Mouse (Mus musculus): ENCODE measurements at regions not wholly inside any gene's neighbourhood (a gene's known extent, or its start where the extent isn't known, plus 50 kb on each side); places are given as distances from the start of the nearest gene placed in this dataset.

DNA sequence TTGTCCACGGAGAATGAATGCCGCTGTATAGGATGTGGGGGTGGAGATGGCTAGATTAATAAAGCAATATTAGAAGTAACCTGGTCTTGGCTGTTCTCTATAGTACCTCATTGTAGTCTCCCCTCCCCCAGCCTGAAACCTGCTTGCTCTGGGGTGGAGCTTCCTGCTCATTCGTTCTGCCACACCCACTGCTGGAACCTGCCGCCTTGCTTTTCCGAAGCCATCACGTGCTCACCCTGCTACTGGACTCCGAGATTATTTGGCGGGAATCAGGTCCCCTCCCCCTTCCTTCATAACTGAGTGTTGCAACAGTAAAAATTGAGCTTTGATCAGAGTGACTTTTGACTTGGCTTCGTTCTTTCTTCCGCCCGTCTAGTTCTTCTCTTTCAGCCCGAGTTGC, 112.5 kb upstream of the Daam1 start:
- in situ Hi-C loops (cut with MboI; ENCODE audit: low pct_unique_long_range_greater_than_20kb in 1 of 2, low sequenced_read_pairs in 2 of 2, unreplicated experiment in 1 of 2): loop anchor here in 1 of 2 experiments (25.0 kb wide), 1 partner anchor 406 kb away; the partner anchor contains the start of gene Dact1

DNA sequence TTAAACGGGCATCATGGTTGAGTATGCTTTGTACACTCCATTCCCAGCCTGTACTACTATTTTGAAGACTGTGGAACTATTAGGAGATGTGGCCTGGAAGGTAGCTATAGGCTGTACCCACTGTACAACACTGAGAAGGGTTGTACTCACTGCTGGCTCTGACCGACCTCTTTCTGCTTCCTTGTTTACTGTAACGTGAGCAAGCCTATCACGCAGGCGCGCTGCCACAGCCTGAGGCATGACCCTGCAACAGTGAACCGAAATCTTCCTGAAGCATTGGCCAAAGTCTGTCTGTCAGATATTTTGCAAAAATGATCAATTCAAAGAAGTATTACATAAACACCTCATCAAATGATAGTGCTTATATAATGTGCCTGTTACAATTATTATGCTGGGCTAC, 112.0 kb upstream of the Daam1 start:
- in situ Hi-C loops (cut with MboI; ENCODE audit: low pct_unique_long_range_greater_than_20kb in 1 of 2, low sequenced_read_pairs in 2 of 2, unreplicated experiment in 1 of 2): loop anchor here in 1 of 2 experiments (25.0 kb wide), 1 partner anchor 407 kb away; the partner anchor contains the start of gene Dact1

DNA sequence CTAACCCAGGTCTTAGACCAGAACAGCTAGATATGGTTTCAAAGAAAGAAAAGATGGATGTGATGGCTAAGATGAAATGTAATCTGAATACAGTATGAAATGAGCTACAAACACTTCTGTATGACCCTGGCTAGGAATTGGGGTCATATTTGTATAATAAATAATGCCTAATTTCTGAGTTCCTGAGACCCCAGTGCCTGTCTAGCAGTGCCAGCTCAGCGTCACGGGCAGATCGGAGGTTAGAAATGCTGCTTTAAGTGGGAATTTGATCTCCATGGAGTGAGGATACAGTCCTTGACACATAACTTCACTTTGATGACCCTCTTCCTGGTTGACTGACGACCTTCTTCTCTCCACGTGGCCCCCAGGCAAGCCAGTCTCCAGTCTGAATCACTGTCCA, 105.7 kb upstream of the Daam1 start:
- in situ Hi-C loops (cut with MboI; ENCODE audit: low pct_unique_long_range_greater_than_20kb in 1 of 2, low sequenced_read_pairs in 2 of 2, unreplicated experiment in 1 of 2): no loop called here

DNA sequence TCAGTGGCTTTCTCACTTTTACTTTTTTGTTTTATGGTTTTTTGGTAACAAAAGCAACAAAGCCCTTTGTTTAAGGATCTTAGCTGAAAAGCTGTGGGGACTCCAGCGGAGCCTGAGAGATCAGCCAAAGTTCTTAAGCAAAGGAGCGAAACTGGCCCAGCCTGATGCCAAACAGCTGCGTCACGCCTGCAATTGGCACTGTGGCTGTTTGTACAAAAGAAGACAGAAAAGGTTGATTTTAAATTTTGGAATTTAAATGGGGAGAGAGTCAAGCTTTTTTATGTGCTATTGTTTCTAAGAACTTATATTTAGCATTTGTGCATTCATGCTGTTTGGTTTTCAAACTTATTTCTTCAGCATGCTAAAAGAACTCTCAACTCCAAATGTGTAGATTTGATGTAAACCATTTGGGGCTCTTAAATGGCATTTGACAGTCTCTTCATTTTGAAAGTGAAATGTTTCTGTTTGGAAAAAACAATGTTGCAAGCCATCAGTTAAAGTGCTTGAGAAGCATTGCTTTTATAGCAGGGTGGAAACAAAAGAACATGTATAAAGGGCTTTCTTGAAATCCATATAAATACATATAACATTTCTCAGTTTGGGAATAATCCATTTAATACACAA, 105.1 kb upstream of the Daam1 start:
- in situ Hi-C loops (cut with MboI; ENCODE audit: low pct_unique_long_range_greater_than_20kb in 1 of 2, low sequenced_read_pairs in 2 of 2, unreplicated experiment in 1 of 2): no loop called here

DNA sequence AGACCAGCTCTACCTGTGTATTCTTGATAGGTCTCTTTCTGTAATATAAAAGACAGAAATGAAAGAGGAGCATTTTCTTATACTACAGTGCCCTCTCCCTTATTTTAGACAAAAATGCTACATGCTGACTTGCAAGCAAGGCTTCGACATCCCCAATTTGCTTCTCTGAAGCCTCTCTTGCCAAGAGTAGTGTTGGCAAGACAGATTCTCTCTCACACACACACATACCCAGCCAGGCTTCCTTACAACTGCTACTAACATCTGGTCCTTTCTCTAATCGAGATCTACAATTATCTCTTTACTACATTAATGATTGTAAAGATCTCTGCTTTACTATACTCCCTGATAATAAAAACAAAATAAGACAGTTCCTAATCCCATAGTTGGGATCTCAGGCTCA, 87.5 kb upstream of the Daam1 start:
- in situ Hi-C loops (cut with MboI; ENCODE audit: low pct_unique_long_range_greater_than_20kb in 1 of 2, low sequenced_read_pairs in 2 of 2, unreplicated experiment in 1 of 2): no loop called here

DNA sequence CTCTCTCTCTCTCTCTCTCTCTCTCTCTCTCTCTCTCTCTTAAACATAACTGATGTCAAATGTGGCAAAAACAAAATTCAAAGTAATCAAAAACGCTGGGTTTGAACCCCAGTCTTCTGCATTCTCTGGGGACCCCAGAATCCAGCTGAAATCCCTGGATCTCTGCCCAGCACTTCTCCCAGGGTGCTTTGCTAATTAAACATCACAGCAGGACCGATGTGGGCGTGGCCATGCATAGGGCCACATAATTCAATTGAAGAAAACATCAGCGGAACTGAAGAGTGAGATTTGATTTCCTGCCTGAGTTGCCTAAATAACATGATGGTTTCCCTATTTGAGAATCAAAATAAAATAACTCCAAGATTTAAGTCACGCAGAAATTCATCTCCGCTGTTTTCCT, 84.9 kb upstream of the Daam1 start:
- in situ Hi-C loops (cut with MboI; ENCODE audit: low pct_unique_long_range_greater_than_20kb in 1 of 2, low sequenced_read_pairs in 2 of 2, unreplicated experiment in 1 of 2): no loop called here

DNA sequence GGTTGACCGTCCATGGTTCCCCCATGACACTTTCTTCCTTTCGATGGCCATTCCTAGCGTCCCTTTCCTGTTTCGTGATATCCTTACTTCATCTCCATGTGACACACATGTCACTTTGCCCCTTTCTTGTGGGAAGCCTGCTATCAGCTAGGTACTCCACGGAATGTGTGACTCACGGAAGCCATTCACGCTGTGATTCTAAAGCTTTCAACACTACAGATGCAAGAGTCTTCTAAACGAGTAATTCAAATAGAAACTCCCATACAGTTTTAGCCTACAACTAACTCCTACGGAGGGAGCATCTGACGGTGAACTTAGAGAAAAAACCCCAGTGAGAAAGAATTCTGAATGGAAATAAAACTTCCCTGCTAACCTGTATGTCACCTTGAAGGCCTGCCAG, 83.5 kb upstream of the Daam1 start:
- in situ Hi-C loops (cut with MboI; ENCODE audit: low pct_unique_long_range_greater_than_20kb in 1 of 2, low sequenced_read_pairs in 2 of 2, unreplicated experiment in 1 of 2): no loop called here

DNA sequence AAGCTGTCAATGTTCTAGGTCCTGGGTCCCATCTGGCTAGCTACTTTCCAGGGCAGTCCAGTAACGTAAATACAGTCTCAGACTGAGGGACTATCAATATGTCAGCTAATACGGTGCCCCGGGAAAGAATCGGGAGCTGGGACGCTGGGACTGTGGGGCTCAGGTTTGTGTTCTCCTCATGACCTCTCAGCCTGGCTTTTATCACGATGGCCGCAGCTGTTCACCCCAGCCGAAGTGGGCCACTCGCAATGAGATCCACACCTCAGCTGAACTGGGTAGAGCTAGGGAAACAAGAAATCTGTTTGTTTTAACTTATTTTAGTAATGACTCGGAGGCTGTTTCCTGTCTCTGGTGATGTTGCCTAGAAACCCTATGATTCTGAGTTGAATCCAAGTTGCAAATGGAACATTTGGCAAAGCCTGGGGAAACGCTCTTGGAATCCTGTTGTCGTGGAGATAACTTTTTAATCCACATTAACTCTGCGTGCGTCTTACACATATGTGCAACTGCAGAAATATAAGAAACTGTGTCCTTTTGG, 83.0 kb upstream of the Daam1 start:
- in situ Hi-C loops (cut with MboI; ENCODE audit: low pct_unique_long_range_greater_than_20kb in 1 of 2, low sequenced_read_pairs in 2 of 2, unreplicated experiment in 1 of 2): no loop called here

DNA sequence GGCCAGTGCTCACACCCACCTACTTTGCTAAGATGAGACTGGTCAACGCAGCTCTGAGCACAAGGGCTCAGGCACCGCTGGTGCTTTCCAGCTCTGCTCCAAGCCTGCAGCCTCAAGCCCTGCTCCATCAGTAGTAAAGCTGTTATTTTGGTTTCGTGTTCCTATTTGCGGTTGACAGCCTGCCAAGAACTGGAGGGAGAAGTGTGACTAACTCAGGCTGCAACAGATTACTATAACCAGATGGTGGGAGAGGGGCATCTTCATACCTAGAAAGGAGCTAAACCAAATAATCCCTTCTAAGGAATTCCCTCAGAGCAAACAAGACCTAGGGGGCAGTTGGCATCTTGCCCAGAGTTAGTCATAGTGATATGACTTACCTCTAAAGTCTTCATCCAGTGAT, 82.1 kb upstream of the Daam1 start:
- in situ Hi-C loops (cut with MboI; ENCODE audit: low pct_unique_long_range_greater_than_20kb in 1 of 2, low sequenced_read_pairs in 2 of 2, unreplicated experiment in 1 of 2): no loop called here

DNA sequence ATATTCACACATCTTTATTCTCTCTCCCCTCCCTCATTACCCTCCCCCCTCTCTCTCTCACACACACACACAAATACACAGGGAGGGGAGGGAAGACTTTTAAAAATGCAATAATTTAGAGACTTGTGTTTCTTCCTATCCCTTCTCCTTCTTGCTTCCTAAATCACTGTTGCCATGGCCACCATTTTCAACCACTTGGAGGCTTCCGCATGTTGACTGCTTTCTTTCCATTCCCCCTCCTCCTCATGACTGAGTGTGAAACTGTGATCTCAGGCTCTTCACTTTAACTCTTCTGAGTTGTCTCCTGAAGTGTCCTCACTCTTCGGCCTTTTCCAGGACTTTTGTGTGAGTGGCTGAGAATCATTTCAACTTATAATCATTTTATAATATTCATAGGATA, 81.2 kb upstream of the Daam1 start:
- in situ Hi-C loops (cut with MboI; ENCODE audit: low pct_unique_long_range_greater_than_20kb in 1 of 2, low sequenced_read_pairs in 2 of 2, unreplicated experiment in 1 of 2): loop anchor here (25.0 kb wide), 4 partner anchors 288 to 663 kb away; partner anchors contain the start of gene Rtn1 (in 1 of the 2)

DNA sequence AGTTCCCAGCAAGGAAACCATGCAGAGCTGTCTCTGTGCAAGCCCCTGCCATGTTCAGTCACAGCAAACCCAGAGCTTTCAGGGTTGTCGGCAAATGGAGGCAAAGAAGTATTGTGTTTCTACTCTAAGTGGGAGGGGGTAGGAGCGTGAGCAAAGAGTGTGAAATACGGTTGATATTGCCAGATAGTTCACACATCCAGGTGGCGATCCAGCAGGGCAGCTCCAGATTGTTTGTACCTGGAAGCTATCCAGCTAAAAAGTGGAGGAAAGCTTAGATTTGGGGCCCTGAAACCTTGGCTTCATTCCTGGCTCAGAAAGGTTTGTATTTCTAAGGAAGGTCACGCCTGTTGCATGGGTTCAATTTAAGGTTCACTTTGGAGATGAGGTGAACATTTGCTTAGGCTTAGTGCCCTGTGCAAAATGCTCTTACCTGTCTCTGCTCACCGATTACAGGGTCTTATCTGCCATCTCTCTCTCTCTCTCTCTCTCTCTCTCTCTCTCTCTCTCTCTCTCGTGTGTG, 78.1 kb upstream of the Daam1 start:
- in situ Hi-C loops (cut with MboI; ENCODE audit: low pct_unique_long_range_greater_than_20kb in 1 of 2, low sequenced_read_pairs in 2 of 2, unreplicated experiment in 1 of 2): loop anchor here (25.0 kb wide), 4 partner anchors 284 to 660 kb away; partner anchors contain the start of gene Rtn1 (in 1 of the 2)

DNA sequence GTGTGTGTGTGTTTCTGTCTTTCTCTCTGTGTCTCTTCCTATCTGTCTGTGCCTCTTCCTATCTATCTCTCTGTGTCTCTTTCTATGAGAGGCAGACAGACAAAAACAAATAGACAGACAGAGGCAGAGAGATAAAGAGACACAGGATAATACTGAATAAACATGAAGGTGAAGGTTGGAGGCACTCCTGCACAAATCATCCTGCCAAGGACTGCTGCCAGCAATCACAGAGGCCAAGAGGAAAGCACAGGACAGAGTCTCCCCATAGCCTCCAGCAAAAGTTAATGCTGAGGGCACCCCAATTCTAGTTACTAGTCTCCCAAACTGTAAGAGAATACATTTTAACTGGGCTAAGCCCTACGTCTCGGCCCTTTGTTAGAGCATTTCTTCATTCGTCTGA, 77.6 kb upstream of the Daam1 start:
- in situ Hi-C loops (cut with MboI; ENCODE audit: low pct_unique_long_range_greater_than_20kb in 1 of 2, low sequenced_read_pairs in 2 of 2, unreplicated experiment in 1 of 2): loop anchor here (25.0 kb wide), 4 partner anchors 284 to 659 kb away; partner anchors contain the start of gene Rtn1 (in 1 of the 2)

DNA sequence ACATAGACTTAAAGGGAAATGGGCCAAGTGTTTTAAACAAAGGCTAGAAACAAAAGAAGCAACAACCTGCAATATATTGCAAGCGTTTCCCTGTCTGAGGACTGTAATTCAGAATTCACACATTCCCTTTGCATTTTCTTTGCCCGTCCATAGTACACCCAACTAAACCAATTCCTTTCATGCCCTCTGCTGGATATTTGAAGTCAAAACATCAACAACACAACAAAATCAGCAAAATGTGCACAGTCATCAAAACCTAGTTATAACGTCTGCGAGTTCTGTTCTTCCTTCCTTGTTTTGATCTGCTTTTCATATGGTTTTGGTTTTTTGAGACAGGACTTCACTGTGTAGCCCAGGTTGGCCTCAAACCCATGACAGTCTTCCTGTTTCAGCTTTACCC, 67.7 kb upstream of the Daam1 start:
- in situ Hi-C loops (cut with MboI; ENCODE audit: low pct_unique_long_range_greater_than_20kb in 1 of 2, low sequenced_read_pairs in 2 of 2, unreplicated experiment in 1 of 2): loop anchor here (25.0 kb wide), 4 partner anchors 274 to 649 kb away; partner anchors contain the start of gene Rtn1 (in 1 of the 2)

DNA sequence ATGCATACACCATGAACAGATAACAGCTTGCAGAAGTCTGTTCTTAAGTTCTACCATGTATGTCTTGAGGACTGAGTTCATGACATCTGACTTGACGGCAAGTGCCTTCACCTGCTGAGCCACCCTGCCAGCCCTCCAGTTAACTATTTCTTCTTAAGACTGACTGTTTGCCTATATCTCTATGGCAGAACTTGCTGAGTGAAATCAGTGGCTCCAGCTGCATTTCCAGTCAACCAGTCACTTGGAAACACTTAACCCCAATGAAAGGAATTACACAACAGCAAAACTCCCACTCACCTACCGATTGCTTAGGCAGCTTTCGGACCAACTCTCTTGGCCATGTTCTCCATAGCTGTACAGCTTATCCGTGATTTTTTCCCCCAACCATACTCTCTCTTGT, 64.8 kb upstream of the Daam1 start:
- in situ Hi-C loops (cut with MboI; ENCODE audit: low pct_unique_long_range_greater_than_20kb in 1 of 2, low sequenced_read_pairs in 2 of 2, unreplicated experiment in 1 of 2): loop anchor here (5.0 to 25.0 kb wide), 5 partner anchors 271 to 646 kb away; partner anchors contain the start of gene Rtn1 (in 1 of the 2)

DNA sequence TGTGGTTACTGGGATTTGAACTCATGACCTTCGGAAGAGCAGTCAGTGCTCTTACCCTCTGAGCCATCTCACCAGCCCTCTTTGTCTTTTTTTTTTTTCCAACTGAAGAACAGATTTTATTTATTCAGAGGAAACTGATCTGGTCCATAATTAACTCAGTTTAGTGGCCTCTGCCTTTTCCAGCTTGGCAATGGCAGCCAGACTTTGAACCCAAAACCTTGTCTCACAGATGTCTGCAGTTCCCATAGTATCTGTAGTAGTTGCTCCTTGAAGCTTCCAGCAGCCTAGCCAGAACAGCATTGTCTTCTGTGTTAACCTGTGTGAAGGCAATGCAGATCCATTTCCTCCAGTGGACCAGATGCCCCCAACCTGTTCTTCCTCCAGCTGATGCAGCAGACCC, 64.2 kb upstream of the Daam1 start:
- in situ Hi-C loops (cut with MboI; ENCODE audit: low pct_unique_long_range_greater_than_20kb in 1 of 2, low sequenced_read_pairs in 2 of 2, unreplicated experiment in 1 of 2): loop anchor here (5.0 to 25.0 kb wide), 5 partner anchors 271 to 646 kb away; partner anchors contain the start of gene Rtn1 (in 1 of the 2)

DNA sequence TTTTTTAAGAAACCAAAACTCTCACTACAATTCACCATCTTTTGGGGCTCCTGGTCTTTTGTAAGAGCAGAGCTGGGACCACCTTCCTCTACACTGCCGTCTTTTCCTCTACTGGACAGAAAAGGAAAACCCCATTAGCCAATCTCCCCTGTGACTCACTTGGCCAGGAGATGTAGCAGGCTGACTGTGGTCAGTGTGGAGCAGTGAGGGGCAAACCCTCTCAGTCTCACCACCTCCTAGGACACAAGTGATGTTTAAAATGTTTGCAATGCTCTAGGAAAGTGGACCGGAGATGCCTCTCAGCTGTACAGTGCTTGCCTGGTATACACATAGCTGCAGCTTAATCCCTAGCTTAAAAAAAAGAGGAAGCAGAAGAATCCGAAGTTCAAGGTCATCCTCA, 63.0 kb upstream of the Daam1 start:
- in situ Hi-C loops (cut with MboI; ENCODE audit: low pct_unique_long_range_greater_than_20kb in 1 of 2, low sequenced_read_pairs in 2 of 2, unreplicated experiment in 1 of 2): loop anchor here (5.0 to 25.0 kb wide), 5 partner anchors 269 to 644 kb away; partner anchors contain the start of gene Rtn1 (in 1 of the 2)

DNA sequence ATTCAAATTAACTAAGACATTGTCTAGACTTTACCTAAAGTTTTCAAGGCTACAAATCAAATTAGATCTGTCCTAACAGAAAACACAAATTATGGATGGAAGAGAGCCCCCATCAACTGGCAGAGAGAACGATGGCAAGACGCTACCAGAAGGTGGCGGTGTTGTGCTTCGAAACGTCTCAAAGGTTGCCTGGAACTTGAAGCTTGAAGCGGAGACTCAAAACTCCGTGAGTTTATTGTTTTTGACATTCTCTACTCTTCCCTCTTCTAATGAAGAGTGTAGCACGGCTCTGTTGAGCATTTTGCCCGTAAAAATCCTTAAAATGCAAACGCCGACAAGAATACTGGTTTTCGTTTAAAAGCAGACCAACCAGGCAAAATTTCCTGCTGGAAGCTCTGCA, 62.4 kb upstream of the Daam1 start:
- in situ Hi-C loops (cut with MboI; ENCODE audit: low pct_unique_long_range_greater_than_20kb in 1 of 2, low sequenced_read_pairs in 2 of 2, unreplicated experiment in 1 of 2): loop anchor here (5.0 to 25.0 kb wide), 5 partner anchors 269 to 644 kb away; partner anchors contain the start of gene Rtn1 (in 1 of the 2)

DNA sequence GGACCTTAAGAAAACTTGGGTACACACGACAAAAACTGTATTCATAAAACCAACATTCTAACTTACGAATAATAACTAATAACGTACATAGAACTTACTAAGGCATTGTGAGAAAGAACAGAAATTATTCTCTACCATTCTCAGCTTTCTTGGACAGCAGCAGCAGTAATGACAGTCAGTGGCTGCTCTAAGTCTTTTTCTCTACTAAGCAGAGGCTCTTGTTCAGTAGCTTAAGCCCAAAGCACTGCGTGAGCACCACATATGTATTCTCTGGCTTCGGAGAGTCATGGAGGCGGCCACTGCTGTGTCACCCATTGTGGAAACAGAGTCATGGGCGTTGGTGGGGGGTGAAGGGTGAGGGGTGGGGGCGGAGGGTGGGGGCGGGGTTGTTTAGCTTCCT, 62.0 kb upstream of the Daam1 start:
- in situ Hi-C loops (cut with MboI; ENCODE audit: low pct_unique_long_range_greater_than_20kb in 1 of 2, low sequenced_read_pairs in 2 of 2, unreplicated experiment in 1 of 2): loop anchor here (5.0 to 25.0 kb wide), 5 partner anchors 268 to 643 kb away; partner anchors contain the start of gene Rtn1 (in 1 of the 2)

DNA sequence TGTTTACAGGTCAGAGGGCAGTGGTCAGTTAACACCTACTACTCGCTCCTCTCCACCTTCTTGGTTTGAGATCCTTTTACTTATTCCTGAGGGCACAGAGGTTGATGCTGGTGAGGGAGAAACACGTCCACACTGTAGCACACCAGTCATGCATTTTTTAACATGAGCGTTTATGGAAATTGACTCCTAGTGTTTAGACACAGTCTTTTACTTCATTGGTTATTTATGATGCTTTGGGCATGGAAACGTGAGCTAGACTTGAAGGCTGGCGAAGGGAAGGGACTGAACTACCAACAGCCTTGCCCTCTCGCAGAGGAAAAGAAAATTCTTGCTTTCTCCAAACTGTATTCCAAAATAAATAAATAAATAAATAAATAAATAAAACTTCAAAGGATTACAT, 61.6 kb upstream of the Daam1 start:
- in situ Hi-C loops (cut with MboI; ENCODE audit: low pct_unique_long_range_greater_than_20kb in 1 of 2, low sequenced_read_pairs in 2 of 2, unreplicated experiment in 1 of 2): loop anchor here (5.0 to 25.0 kb wide), 5 partner anchors 268 to 643 kb away; partner anchors contain the start of gene Rtn1 (in 1 of the 2)

All from mouse embryonic stem cell (cell line).